Comparison of ENCODE assay signal across 19 mouse cellular contexts in the genomic region with DNA sequence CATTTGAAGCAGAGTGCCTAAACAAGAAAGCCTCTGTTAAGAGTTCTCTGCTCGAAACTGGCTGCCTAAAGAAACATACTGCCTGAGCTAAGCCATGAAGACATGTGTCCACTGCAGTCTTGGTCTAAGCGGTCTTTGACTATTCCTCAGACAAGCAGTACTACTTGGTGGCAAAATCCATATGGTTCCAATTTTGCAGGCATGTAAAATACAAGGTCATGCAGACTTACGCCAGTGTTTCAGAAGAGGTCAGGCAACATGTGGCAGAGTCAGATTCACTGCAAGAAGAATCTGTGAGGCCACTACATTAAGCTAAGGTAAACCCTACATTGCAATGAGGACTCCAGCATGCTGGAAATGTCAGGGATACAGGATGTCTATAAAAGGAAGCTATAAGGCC. TPM values are rescaled to one million over a fixed set of nuclear protein-coding genes. Genes with fewer than 3 reads are reported as not detected.
A peak's percentile ranks its signal among the peaks of the same experiment; 100 is the strongest.
DNase-seq lines count a peak whose midpoint lies in the region.
"Had no signal": no experiment of that assay in that cellular context is flagged by ENCODE, and none has a peak within 500 bp of the region (broad histone marks: within the 10 kb centered on the region; RNA-seq: fewer than 3 reads in every experiment).

No protein-coding gene starts in this region.

- whole genome bisulfite sequencing in embryonic facial prominence, embryonic 10.5 days: 54% methylated on average over 3 of the region's 3 CpGs
- WGBS in limb, embryonic 10.5 days: 52% methylated on average over 3 of the region's 3 CpGs

- H3K27ac ChIP-seq in embryonic facial prominence, embryonic 10.5 days (replicated peaks): 0 out of 2 replicates have a peak overlapping the region, but pooled peaks have one; percentile 0
- peak overlapping the region; percentile 26; the same call in 1 of the 2 replicates for H3K27ac ChIP-seq in limb, embryonic 10.5 days
- H3K27ac ChIP-seq: embryonic facial prominence, embryonic 12.5 days; forebrain, embryonic 15.5 days; hindbrain, embryonic 13.5 days had no signal

- peak; percentile 35 for DNase-seq in 3T3-L1 (ENCODE audit: low read depth, low spot score)
- peak; percentile 39 for DNase-seq in NIH3T3 (ENCODE audit: low read depth)
- DNase-seq in embryonic facial prominence, embryonic 10.5 days (ENCODE audit: low spot score): peak; percentile 29
- DNase-seq in limb, embryonic 10.5 days (ENCODE audit: low spot score): peak; percentile 31
- DNase-seq in kidney, postnatal 36 days: no peak
- no peak for DNase-seq in thymus, postnatal 25 days
- no peak for DNase-seq in heart, adult 18-20 months
- no peak for DNase-seq in right cerebral cortex, adult 18-20 months
- DNase-seq: adrenal gland, postnatal 14 days; B cell, adult 2 months; cerebellum, adult 11-12 months; cerebellum, adult 9-11 months; cerebellum, postnatal 36 days; gastrocnemius, postnatal 14 days had no signal

- no peak overlapping the region for H3K4me3 ChIP-seq in embryonic facial prominence, embryonic 10.5 days
- no peak overlapping the region for H3K4me3 ChIP-seq in limb, embryonic 10.5 days
- H3K4me3 ChIP-seq: embryonic facial prominence, embryonic 12.5 days; forebrain, embryonic 15.5 days; heart, embryonic 12.5 days; hindbrain, embryonic 13.5 days had no signal

- H3K36me3 ChIP-seq in embryonic facial prominence, embryonic 10.5 days (replicated peaks): peaks cover 27% of the 10 kb centered on the region
- peaks cover 25% of the 10 kb centered on the region for H3K36me3 ChIP-seq in limb, embryonic 10.5 days

- no peaks in the 10 kb centered on the region for H3K9me3 ChIP-seq in embryonic facial prominence, embryonic 10.5 days
- no peaks in the 10 kb centered on the region for H3K9me3 ChIP-seq in limb, embryonic 10.5 days (replicated peaks)
- H3K9me3 ChIP-seq: embryonic facial prominence, embryonic 12.5 days; forebrain, embryonic 15.5 days; G1E; heart, embryonic 12.5 days; hindbrain, embryonic 13.5 days had no signal

- no peaks in the 10 kb centered on the region for H3K27me3 ChIP-seq in embryonic facial prominence, embryonic 10.5 days (replicated peaks; ENCODE audit: low read depth, poor library complexity, severe bottlenecking)
- H3K27me3 ChIP-seq in limb, embryonic 10.5 days (ENCODE audit: low read depth, poor library complexity, severe bottlenecking): no peaks in the 10 kb centered on the region
- H3K27me3 ChIP-seq: embryonic facial prominence, embryonic 12.5 days; forebrain, embryonic 15.5 days; heart, embryonic 12.5 days; hindbrain, embryonic 13.5 days had no signal

- H3K4me1 ChIP-seq in embryonic facial prominence, embryonic 10.5 days: peaks cover 25% of the 10 kb centered on the region
- peaks cover 17% of the 10 kb centered on the region for H3K4me1 ChIP-seq in limb, embryonic 10.5 days
- H3K4me1 ChIP-seq: forebrain, embryonic 15.5 days had no signal

RNA-seq across cellular contexts. Expression of a gene that starts 34.7 kb away (rescaled TPM):
- polyA plus RNA-seq in embryonic facial prominence, embryonic 10.5 days (2016; fragmentation: Nextera tagmentation; extraction: Ambion mirVana): 84.7 and 84.9 TPM in 2 replicates
- polyA plus RNA-seq in limb, embryonic 10.5 days (2016; fragmentation: Nextera tagmentation; extraction: Ambion mirVana): 71.6 and 76.6 TPM in 2 replicates
- 10 to 100 TPM; 56.1 to 59.5 TPM for total RNA-seq in heart, adult 18-20 months (2021)

RNA-seq across cellular contexts. Expression of a gene that starts 44.7 kb away (rescaled TPM):
- 9.7 and 10.5 TPM in 2 replicates for polyA plus RNA-seq in embryonic facial prominence, embryonic 10.5 days (2016; fragmentation: Nextera tagmentation; extraction: Ambion mirVana)
- polyA plus RNA-seq in limb, embryonic 10.5 days (2016; fragmentation: Nextera tagmentation; extraction: Ambion mirVana): 9.4 and 10.5 TPM in 2 replicates
- 1 to 10 TPM; 1.1 to 1.7 TPM for total RNA-seq in heart, adult 18-20 months (2021)

Comparison
In these comparisons a context has a peak if more than half of its experiments do, and no peak if none do; other contexts are left out.
1. DNase-seq: peak in 3T3-L1 (single experiment), NIH3T3 (single experiment), embryonic facial prominence, embryonic 10.5 days (single experiment) and limb, embryonic 10.5 days (single experiment); none in kidney, postnatal 36 days (0 of 2), thymus, postnatal 25 days (single experiment), heart, adult 18-20 months (0 of 2) and right cerebral cortex, adult 18-20 months (single experiment).